Mouse (Mus musculus): ENCODE data around the gene Bmpr1b. TPM values are rescaled to one million over a fixed set of nuclear protein-coding genes. Genes with fewer than 3 reads are reported as not detected.

Bmpr1b gene
- polyA plus RNA-seq, 1 experiment from 2014 or later: 12.0 TPM

DNA sequence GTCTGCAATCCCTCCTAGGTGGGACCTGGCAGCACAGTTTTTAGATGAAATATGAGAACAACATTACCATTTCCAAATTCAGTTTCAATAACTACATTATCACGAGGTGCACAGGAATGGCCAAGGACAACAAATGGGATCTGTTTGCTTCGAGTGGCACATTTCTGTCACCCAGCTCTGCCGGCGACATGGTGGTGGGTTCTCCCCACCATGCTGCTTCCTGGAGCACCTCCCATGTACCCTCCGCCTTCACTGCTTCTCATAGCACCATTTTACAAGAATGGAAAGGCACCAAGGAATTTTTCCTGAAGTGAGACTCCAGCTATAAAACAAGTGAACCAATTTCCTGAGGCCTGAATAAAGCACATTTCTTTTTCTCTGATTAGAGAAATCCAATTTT, 108.0 kb downstream of the Bmpr1b start:
- WGBS: 92% methylated on average over 5 of the region's 5 CpGs
- no peak overlapping the region for H3K9ac ChIP-seq
- no peak overlapping the region for H3K27ac ChIP-seq
- ATAC-seq (ENCODE audit: low FRiP score): no peak
- H3K4me3 ChIP-seq (replicated peaks): no peak overlapping the region
- no peaks in the 10 kb centered on the region for H3K9me3 ChIP-seq
- peaks cover 12% of the 10 kb centered on the region for H3K4me1 ChIP-seq
- no peak overlapping the region for H3K4me2 ChIP-seq
- H3K36me3 ChIP-seq (replicated peaks): no peaks in the 10 kb centered on the region
- H3K27me3 ChIP-seq: no peaks in the 10 kb centered on the region

DNA sequence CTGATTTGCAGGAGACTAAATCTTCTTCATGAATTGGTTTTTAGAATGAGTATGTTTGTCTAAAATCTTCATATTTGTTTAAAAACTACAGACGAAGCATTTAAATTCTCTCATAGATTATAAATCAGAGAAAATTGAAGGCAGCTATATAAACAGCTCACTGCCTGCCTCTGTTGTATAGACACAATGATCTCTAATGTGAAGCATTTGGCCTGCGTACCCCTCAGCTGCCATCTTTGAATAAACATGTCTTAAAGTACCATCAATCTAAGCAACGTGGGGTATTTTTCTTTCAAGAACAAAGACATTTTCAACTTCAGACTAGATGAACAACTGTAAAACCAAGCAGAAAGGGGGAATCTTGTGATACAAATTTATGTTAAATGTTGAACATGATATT, 109.3 kb downstream of the Bmpr1b start:
- H3K4me3 ChIP-seq (replicated peaks): no peak overlapping the region
- H3K4me1 ChIP-seq: peaks cover 12% of the 10 kb centered on the region
- no peak for ATAC-seq (ENCODE audit: low FRiP score)
- no peak overlapping the region for H3K4me2 ChIP-seq
- H3K9me3 ChIP-seq: no peaks in the 10 kb centered on the region
- H3K27ac ChIP-seq: no peak overlapping the region
- H3K36me3 ChIP-seq (replicated peaks): no peaks in the 10 kb centered on the region
- WGBS: 73% methylated on average over 3 of the region's 3 CpGs
- no peak overlapping the region for H3K9ac ChIP-seq
- H3K27me3 ChIP-seq: no peaks in the 10 kb centered on the region

DNA sequence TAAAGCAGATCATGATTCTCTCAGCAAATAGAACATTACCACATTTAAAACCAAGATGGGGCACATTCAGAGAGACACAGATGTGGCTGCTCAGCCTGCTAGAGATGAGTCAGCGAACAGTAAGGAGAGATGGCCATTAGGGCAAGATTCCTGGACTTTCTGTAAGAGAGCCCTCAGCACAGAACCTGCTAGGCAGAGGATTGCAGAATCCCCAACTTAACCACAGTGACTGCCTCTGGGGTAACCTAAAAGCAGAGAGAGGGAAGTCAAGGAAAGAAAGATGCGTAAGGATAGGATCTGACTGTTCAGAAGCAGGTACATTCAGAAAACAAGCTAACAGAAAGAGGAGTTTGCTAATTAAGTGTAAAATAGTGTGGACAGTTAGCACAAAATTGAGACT, 118.5 kb downstream of the Bmpr1b start:
- Histone ChIP-seq H3K4me2 (no peak overlapping the region), H3K9me3 (no peaks in the 10 kb centered on the region), H3K4me1 (no peaks in the 10 kb centered on the region), H3K4me3 (replicated peaks) (no peak overlapping the region), H3K27me3 (no peaks in the 10 kb centered on the region), H3K36me3 (replicated peaks) (no peaks in the 10 kb centered on the region), H3K9ac (no peak overlapping the region), H3K27ac (no peak overlapping the region)
- WGBS: 100% methylated on average over 2 of the region's 2 CpGs
- ATAC-seq (ENCODE audit: low FRiP score): no peak

DNA sequence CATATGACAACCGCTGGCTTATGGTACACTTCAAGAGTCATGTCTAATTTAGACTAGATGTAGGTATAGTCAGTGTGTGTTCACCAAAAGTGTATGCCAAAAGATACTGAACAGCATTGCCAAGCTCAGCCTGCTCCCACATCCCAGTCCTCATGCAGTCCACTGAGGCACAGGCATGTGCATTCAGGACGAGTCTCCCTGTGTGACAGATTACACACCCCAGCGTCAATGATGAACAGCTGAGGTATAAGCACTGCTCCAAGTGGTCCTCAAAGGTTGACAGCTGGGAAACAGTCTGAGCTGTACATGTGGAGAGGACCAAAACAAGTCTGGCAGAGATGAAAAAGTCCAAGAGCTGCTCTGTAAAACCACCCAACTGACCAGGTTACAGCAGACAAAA, 119.6 kb downstream of the Bmpr1b start:
- H3K36me3 ChIP-seq (replicated peaks): no peaks in the 10 kb centered on the region
- no peak for ATAC-seq (ENCODE audit: low FRiP score)
- 86% methylated on average over 3 of the region's 3 CpGs for WGBS

DNA sequence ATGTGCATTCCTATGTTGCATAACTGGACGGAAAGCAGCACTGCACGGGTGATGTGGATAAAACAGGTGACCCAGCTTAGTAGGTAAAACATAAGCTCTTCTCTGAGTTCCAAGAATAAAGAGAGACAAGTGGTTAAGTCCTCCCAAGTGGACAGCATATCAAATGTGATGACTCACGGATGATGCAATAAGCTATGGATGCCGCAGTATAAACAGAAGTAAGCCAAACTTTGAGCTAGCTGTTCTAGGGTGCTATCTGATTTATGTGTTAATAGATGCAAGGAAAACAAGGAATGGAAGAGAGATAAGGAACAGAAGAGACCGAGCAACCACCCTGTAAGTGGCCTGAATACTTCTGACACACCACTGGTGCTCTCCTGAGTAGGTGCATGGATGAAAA, 120.1 kb downstream of the Bmpr1b start:
- no peak overlapping the region for H3K4me2 ChIP-seq
- ATAC-seq (ENCODE audit: low FRiP score): no peak

More for the DNA sequence above, 119.6 kb downstream of the Bmpr1b start:
- Histone ChIP-seq H3K4me3 (replicated peaks) (no peak overlapping the region), H3K27me3 (no peaks in the 10 kb centered on the region), H3K9ac (no peak overlapping the region), H3K4me1 (no peaks in the 10 kb centered on the region), H3K27ac (no peak overlapping the region), H3K9me3 (no peaks in the 10 kb centered on the region), H3K4me2 (no peak overlapping the region)

DNA sequence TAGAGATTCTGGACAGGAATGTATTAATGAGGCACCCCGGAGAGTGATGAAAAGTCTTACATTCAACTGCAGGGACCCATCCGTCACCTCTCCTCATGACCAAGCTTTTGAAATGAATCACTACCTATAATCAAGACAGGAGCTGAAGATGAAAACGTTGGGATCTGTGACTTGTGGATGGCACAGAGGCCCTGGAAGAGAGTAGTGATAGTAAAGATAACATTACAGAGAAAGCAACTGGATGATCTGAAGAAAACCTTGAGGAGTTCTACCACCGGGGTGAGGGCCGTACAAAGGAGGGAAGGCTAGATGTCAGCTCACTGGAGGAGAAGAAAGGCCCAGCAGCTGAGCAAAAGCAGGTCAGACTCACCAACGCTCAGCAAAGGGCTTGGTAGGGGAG, 120.7 kb downstream of the Bmpr1b start:
- Histone ChIP-seq H3K27ac (no peak overlapping the region), H3K9ac (no peak overlapping the region), H3K4me1 (no peaks in the 10 kb centered on the region), H3K27me3 (no peaks in the 10 kb centered on the region), H3K36me3 (replicated peaks) (no peaks in the 10 kb centered on the region), H3K4me2 (no peak overlapping the region), H3K9me3 (no peaks in the 10 kb centered on the region), H3K4me3 (replicated peaks) (no peak overlapping the region)
- 68% methylated on average over 6 of the region's 6 CpGs for WGBS
- no peak for ATAC-seq (ENCODE audit: low FRiP score)

More for the DNA sequence above, 120.1 kb downstream of the Bmpr1b start:
- Histone ChIP-seq H3K9me3 (no peaks in the 10 kb centered on the region), H3K36me3 (replicated peaks) (no peaks in the 10 kb centered on the region), H3K9ac (no peak overlapping the region), H3K4me3 (replicated peaks) (no peak overlapping the region), H3K4me1 (no peaks in the 10 kb centered on the region), H3K27ac (no peak overlapping the region), H3K27me3 (no peaks in the 10 kb centered on the region)
- 92% methylated on average over 5 of the region's 5 CpGs for WGBS

DNA sequence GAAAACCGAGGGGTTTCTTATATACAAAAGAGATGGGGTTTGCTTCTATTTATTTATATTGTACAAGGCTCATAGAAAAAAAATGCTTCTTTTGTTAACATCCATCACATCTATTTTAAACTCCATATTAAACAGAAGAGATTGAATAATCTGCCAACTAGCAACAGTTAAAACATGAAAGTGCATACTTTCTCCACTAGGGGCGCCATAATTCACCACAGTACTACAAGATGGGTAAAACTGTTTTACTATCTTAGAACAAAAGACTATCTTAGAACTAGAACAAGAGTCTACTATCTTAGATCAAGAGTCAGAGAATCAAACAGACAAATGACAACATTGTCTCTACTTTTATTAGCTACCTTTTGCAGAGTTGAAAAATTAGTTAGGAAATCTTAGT, 125.8 kb downstream of the Bmpr1b start:
- no peaks in the 10 kb centered on the region for H3K9me3 ChIP-seq
- no peaks in the 10 kb centered on the region for H3K36me3 ChIP-seq (replicated peaks)
- H3K4me3 ChIP-seq (replicated peaks): no peak overlapping the region
- H3K27me3 ChIP-seq: no peaks in the 10 kb centered on the region
- no peak overlapping the region for H3K27ac ChIP-seq
- H3K4me1 ChIP-seq: no peaks in the 10 kb centered on the region
- ATAC-seq (ENCODE audit: low FRiP score): no peak
- H3K4me2 ChIP-seq: no peak overlapping the region
- no peak overlapping the region for H3K9ac ChIP-seq
- WGBS: 50% methylated on average over 2 of the region's 2 CpGs

DNA sequence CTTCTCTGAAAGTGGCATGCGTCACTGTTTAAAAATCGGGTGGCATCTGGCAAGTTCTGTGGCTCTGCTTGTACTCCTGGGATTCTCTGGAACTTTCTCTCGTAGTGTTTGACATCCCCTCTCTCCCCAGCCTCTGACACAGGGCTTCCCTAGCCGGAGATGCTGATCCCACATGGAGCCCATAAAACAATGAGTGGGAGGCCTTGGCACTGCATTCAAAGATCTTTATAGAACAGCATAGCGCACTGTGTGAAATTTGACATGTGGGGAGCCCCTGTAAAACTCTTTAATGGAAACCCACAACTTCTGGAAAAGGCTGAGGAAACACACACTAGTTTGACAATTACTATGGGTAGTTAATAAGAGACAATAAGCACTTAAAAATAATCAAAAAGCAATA, 126.2 kb downstream of the Bmpr1b start:
- 85% methylated on average over 5 of the region's 5 CpGs for WGBS
- no peak overlapping the region for H3K4me3 ChIP-seq (replicated peaks)
- H3K4me1 ChIP-seq: no peaks in the 10 kb centered on the region
- ATAC-seq (ENCODE audit: low FRiP score): no peak
- H3K9ac ChIP-seq: no peak overlapping the region
- no peaks in the 10 kb centered on the region for H3K36me3 ChIP-seq (replicated peaks)
- H3K9me3 ChIP-seq: no peaks in the 10 kb centered on the region
- H3K27me3 ChIP-seq: no peaks in the 10 kb centered on the region
- no peak overlapping the region for H3K4me2 ChIP-seq
- H3K27ac ChIP-seq: no peak overlapping the region

DNA sequence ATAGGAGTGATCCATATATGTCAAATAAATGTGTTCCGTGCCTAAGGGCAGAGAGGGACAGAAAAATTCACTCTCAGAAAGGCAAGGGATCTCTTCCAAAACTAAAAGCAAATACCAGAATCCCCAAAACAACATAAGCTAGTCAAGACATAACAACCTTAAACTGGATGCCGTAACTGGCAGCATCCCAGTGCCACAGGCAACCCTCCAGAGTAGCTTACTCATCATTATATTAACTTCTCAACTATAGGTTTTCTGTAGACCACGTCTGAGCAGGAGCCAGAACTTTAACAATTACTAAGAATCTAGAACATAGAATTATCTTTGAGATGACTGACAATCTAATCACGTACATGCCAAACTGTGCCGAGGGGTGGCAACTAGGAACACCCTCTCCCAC, 128.9 kb downstream of the Bmpr1b start:
- Histone ChIP-seq H3K9me3 (no peaks in the 10 kb centered on the region), H3K27ac (no peak overlapping the region), H3K4me2 (no peak overlapping the region), H3K4me3 (replicated peaks) (no peak overlapping the region), H3K4me1 (no peaks in the 10 kb centered on the region), H3K36me3 (replicated peaks) (no peaks in the 10 kb centered on the region), H3K27me3 (no peaks in the 10 kb centered on the region), H3K9ac (no peak overlapping the region)
- WGBS: 88% methylated on average over 5 of the region's 5 CpGs
- ATAC-seq (ENCODE audit: low FRiP score): no peak

DNA sequence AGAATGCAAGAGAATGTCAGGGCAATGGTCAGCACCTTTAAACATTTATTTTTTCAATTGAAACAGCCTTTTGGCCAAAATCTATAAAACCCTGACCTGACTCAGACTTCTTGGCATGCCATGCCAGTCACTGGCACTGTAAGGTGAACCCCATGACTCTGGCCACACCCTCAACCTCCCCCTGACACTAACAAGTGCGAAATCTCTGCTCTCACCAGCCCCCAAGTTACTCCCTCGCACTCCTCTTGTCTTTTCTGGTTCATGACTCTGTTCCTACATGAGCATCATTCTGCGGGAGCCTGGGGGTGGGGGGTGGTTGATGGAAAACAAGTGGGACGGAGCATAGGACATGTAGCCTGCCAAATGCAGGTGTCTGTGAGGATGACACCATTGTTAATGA, 135.1 kb downstream of the Bmpr1b start:
- H3K9ac ChIP-seq: no peak overlapping the region
- no peaks in the 10 kb centered on the region for H3K4me1 ChIP-seq
- 71% methylated on average over 4 of the region's 4 CpGs for WGBS
- no peak for ATAC-seq (ENCODE audit: low FRiP score)
- H3K9me3 ChIP-seq: no peaks in the 10 kb centered on the region
- no peak overlapping the region for H3K27ac ChIP-seq
- H3K4me2 ChIP-seq: no peak overlapping the region
- H3K4me3 ChIP-seq (replicated peaks): no peak overlapping the region
- no peaks in the 10 kb centered on the region for H3K36me3 ChIP-seq (replicated peaks)
- no peaks in the 10 kb centered on the region for H3K27me3 ChIP-seq

DNA sequence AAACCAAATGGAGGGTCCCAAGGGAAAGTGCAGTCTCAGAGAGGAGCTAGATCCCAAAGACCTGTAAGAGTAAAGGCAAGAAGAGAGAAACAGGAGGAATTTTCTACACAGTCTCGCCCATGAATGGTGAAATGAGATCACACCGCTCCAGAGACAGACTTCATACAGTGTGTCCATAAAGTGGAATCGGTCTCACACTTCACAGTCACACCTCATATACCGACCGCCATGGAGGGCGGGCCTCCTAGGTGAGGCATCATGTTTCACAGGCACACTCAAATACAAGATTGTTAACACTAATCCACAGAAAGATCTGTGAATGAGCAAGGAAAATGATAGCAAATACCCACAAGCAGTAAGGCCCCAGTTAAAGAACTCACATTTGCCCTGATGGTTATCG, 149.5 kb downstream of the Bmpr1b start:
- no peak overlapping the region for H3K4me3 ChIP-seq (replicated peaks)
- no peaks in the 10 kb centered on the region for H3K9me3 ChIP-seq
- 87% methylated on average over 7 of the region's 7 CpGs for WGBS
- no peak overlapping the region for H3K27ac ChIP-seq
- no peak overlapping the region for H3K9ac ChIP-seq
- no peaks in the 10 kb centered on the region for H3K27me3 ChIP-seq
- H3K4me2 ChIP-seq: no peak overlapping the region
- no peaks in the 10 kb centered on the region for H3K4me1 ChIP-seq
- H3K36me3 ChIP-seq (replicated peaks): no peaks in the 10 kb centered on the region
- ATAC-seq (ENCODE audit: low FRiP score): no peak

DNA sequence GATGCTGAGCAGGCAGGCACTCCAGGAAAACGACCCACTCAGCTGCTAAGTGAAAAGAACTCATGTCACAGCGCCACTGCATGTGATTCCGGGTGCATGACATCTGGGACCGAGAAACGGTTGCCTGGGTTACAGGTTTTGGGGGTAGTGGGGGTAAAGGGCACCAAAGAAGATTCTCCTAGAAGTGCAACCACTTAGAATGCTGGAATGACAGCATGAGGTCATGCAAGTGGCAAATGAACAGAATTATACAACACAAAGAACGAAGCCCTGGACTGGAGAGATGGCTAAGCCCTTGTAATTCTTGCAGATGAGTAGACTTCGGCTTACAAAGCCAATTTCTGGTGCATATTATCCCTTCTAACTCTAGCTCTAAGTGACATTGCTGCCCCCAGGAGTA, 184.7 kb downstream of the Bmpr1b start:
- WGBS: 54% methylated on average over 7 of the region's 7 CpGs
- Histone ChIP-seq H3K4me1 (peaks cover 11% of the 10 kb centered on the region; the same call in 1 of the 2 replicates), H3K27me3 (no peaks in the 10 kb centered on the region), H3K36me3 (replicated peaks) (no peaks in the 10 kb centered on the region), H3K4me3 (replicated peaks) (no peak overlapping the region), H3K9me3 (no peaks in the 10 kb centered on the region), H3K4me2 (no peak overlapping the region), H3K27ac (no peak overlapping the region), H3K9ac (no peak overlapping the region)
- ATAC-seq (ENCODE audit: low FRiP score): 0 out of 2 replicates have a peak, but pooled peaks have one; percentile 33

DNA sequence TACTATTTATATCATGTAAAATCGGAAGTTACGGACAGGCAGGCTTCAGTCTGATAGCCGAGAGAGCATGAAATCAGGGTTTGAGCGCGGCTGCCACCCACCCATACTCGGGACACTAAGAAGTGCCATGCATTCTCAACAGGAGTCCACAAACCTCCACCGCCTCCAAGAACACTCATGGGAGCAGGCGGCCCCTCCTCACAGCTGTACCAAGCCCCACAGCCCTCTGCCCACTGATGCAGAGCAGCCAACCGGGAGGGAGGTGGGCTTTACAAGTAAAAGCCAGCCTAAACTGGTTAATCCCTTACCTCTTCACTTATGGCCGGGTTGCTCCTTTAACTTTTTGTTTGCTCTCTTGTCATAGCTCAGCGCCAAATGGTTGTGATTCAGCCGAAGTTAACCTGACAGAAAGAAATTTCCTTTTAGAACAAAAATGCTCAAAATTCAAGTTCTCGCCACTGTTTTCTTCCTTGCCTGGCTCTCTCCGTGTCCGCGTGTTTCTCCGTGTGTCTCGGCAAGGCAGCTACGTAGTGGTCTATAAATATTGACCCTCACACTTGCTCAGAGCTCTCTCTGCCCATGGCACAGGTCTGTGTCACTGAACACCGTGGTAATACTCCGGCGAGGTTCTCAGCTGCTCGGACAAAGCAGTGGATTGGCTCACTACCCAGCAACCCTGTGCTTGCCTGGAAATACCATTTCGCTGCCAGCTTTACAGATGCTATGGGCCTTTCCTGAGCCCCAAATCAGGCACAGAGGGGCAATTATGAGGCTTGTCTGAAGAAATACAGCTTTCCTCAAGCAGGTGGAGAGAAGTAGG, 187.4 kb downstream of the Bmpr1b start:
- Histone ChIP-seq H3K4me3 (replicated peaks) (no peak overlapping the region), H3K27ac (no peak overlapping the region), H3K4me2 (no peak overlapping the region), H3K9ac (no peak overlapping the region), H3K4me1 (peaks cover 11% of the 10 kb centered on the region), H3K36me3 (replicated peaks) (no peaks in the 10 kb centered on the region), H3K27me3 (no peaks in the 10 kb centered on the region), H3K9me3 (no peaks in the 10 kb centered on the region)
- ATAC-seq (ENCODE audit: low FRiP score): no peak
- WGBS: 69% methylated on average over 24 of the region's 24 CpGs

Measured in forebrain, embryonic 12.5 days (tissue).